Mouse (Mus musculus) C2C12 (cell line): ENCODE data around the gene Smad6. TPM values are rescaled to one million over a fixed set of nuclear protein-coding genes. Genes with fewer than 3 reads are reported as not detected.

Experiments
- H3K27me3 ChIP-seq: one replicate; pipeline ENCODE4 v1.6.1; 2011; ENCODE audit not compliant: control insufficient read depth, insufficient read depth, insufficient read length
- H3K36me3 ChIP-seq: one replicate; pipeline ENCODE4 v1.6.1; 2011; ENCODE audit not compliant: control insufficient read depth, insufficient read depth
- H3K4me3 ChIP-seq: one replicate; pipeline ENCODE4 v1.5.1; 2011; ENCODE audit warnings: mild to moderate bottlenecking, control low read depth; ENCODE audit not compliant: poor library complexity, insufficient read depth, severe bottlenecking
- H3K79me2 ChIP-seq: one replicate; pipeline ENCODE4 v1.6.1; 2011; ENCODE audit not compliant: control insufficient read depth, insufficient read depth
- H3K79me3 ChIP-seq: one replicate; pipeline ENCODE4 v1.6.1; 2011; ENCODE audit warnings: low read depth, control low read depth
- H3ac ChIP-seq: one replicate; pipeline ENCODE3; 2011; ENCODE audit warnings: low read depth; ENCODE audit not compliant: control insufficient read depth, insufficient read length
- CEBPB ChIP-seq: IDR thresholded peaks from one replicate; pipeline ENCODE4 v1.6.1; 2011; ENCODE audit warnings: low read depth, mild to moderate bottlenecking, control low read depth, moderate library complexity
- CTCF ChIP-seq: IDR thresholded peaks from one replicate; pipeline ENCODE4 v1.5.1; 2011; ENCODE audit not compliant: control insufficient read depth, insufficient read depth, insufficient read length
- FOSL1 ChIP-seq: IDR thresholded peaks from one replicate; pipeline ENCODE4 v1.8.0; 2011; ENCODE audit warnings: mild to moderate bottlenecking, low read length; ENCODE audit not compliant: poor library complexity, insufficient read depth, severe bottlenecking
- MAX ChIP-seq: IDR thresholded peaks from one replicate; pipeline ENCODE4 v1.6.1; 2011; ENCODE audit warnings: mild to moderate bottlenecking, control low read depth
- MYOD1 ChIP-seq: IDR thresholded peaks from one replicate; pipeline ENCODE4 v1.6.1; 2011; ENCODE audit warnings: low read depth; ENCODE audit not compliant: control insufficient read depth, insufficient read length
- MYOG ChIP-seq: IDR thresholded peaks from one replicate; pipeline ENCODE4 v1.6.1; 2011; ENCODE audit not compliant: control insufficient read depth, insufficient read length; ENCODE audit errors: extremely low read depth
- USF1 ChIP-seq: IDR thresholded peaks from one replicate; pipeline ENCODE4 v1.6.1; 2011; ENCODE audit warnings: low read depth, mild to moderate bottlenecking, control low read depth, moderate library complexity
- long read RNA-seq, 2 experiments: library from polyadenylated mRNA; unstranded; transcript quantifications; one replicate each; pipeline ENCODE4 v2.0.0; 2019 to 2020
- polyA plus RNA-seq: library from polyadenylated mRNA; unstranded; fragments of >200 nt; fragmentation: generic; extraction: Trizol; gene quantifications from one replicate; pipeline ENCODE4 v1.2.1, GENCODE M21; 2012; ENCODE audit warnings: missing spikeins

Smad6 gene
- 15.4 TPM for polyA plus RNA-seq
- long read RNA-seq, experiment 1, partial matches to known transcripts, result 0 of 2 reads
- long read RNA-seq, experiment 1, other reads (novel, unspliced or antisense), result 2 of 2 reads
- long read RNA-seq, experiment 2, partial matches to known transcripts, result 0 of 1 reads
- long read RNA-seq, experiment 2, other reads (novel, unspliced or antisense), result 0 of 1 reads

DNA sequence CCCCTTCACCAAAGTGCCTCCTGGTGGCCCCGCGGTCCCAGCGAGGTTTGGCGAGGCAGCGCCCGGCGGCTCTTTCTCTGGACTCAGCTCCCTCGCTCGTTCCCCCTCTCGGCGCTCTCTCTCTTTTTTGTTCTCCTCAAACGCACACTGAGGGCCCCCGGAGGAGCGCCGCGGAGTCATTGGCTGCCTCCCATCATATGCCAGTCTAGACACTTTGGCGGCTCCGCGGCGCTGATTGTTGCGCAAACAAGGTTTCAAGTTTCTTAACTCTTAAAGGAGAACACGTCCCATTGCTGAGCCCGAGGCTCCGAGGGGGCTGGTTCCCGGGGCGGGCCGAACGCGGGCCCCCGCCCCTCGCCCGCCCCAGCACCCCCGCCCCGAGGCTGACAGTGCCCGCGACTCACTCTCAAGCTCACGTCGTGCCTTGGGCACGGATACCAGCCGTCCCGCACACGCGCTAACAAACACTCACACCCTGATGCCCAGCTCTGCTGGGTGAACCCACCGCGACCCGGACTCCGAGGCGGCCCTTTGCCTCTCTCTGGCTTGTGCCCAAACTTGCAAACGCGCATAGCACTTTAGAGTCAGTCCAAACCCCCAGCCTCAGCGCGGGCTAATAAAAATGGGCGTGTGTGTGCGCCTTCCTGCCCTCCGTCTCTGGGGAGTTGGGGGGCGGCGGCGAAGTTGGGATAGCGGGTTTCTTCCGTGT, at the start of gene Smad6:
TSS of gene Smad6 (minus strand) at position 207 of the 709 bp plus-strand sequence.
- peaks cover 44% of the 10 kb centered on the region for H3K79me2 ChIP-seq
- H3K36me3 ChIP-seq, result no peaks in the 10 kb centered on the region
- H3K4me3 ChIP-seq, result peak within 1 kb of the TSS; percentile 53
- TF ChIP-seq MAX (peak; percentile 52), USF1 (peak; percentile 65), FOSL1 (no peak), MYOG (no peak), CEBPB (peak; percentile 99), MYOD1 (no peak), CTCF (no peak)
- no peaks in the 10 kb centered on the region for H3K27me3 ChIP-seq
- no peaks in the 10 kb centered on the region for H3K79me3 ChIP-seq
- peak within 1 kb of the TSS; percentile 84 for H3ac ChIP-seq

- Histone ChIP-seq H3K79me3 (no peaks in the 10 kb centered on the region), H3K36me3 (no peaks in the 10 kb centered on the region), H3ac (no peak overlapping the region), H3K4me3 (no peak overlapping the region), H3K27me3 (no peaks in the 10 kb centered on the region), H3K79me2 (no peaks in the 10 kb centered on the region)
- TF ChIP-seq USF1 (no peak), CTCF (no peak), CEBPB (no peak), MYOD1 (no peak), MYOG (no peak), MAX (no peak), FOSL1 (no peak)
Measured at GRCm38 (mm10) chr9:64070674-64071073, 48.8 kb upstream of the Smad6 start.

DNA sequence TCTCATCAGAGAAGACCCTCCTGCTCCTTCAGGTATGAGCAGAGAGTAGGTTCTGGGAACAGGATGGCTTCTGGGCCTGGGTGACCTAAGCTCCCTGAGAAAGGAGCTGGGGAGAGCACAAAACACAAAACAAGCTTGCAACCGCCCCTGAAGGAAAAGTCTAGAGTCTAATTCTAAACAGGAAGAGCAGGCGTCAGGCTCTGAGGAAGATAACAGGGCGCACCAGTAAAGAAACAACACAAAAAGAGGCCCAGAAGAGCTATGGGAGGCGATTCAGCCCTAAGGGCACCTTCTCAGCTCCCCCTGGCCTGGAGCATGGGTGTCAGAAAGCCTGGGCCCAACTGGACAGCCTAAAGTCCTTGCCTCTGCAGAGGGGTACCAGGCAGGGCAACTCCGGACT, 47.3 kb upstream of the Smad6 start:
- Histone ChIP-seq H3K79me3 (no peaks in the 10 kb centered on the region), H3ac (no peak overlapping the region), H3K36me3 (no peaks in the 10 kb centered on the region), H3K4me3 (no peak overlapping the region), H3K79me2 (no peaks in the 10 kb centered on the region), H3K27me3 (no peaks in the 10 kb centered on the region)
- TF ChIP-seq MAX (no peak), CEBPB (no peak), CTCF (no peak), MYOD1 (no peak)

DNA sequence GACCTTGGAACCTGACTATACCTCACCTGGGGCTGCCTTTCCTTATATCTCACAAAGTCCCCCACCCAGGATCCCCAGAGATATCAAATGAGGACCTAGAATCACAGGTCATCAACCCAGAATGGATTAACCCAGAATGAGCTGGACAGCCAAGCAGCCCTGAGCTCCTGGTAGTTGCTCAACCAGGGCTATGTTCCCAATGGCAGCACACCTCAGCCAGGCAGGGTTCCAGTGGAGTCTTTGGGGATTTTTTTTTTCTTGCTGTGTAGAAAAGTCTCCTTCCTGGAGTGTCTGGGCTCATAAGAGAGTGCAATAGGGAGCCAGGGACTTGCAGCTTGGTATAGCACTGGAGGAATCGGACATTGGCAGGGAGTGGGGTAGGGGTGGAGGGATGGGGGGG, 46.7 kb upstream of the Smad6 start:
- Histone ChIP-seq H3K79me2 (no peaks in the 10 kb centered on the region), H3K4me3 (no peak overlapping the region), H3K27me3 (no peaks in the 10 kb centered on the region), H3ac (no peak overlapping the region), H3K79me3 (no peaks in the 10 kb centered on the region), H3K36me3 (no peaks in the 10 kb centered on the region)
- TF ChIP-seq CEBPB (no peak), MYOD1 (no peak), MYOG (no peak), USF1 (no peak)

GRCm38 (mm10) chr9:64067787-64068186, 45.9 kb upstream of the Smad6 start:
- Histone ChIP-seq H3K27me3 (no peaks in the 10 kb centered on the region), H3ac (no peak overlapping the region), H3K4me3 (no peak overlapping the region), H3K79me2 (no peaks in the 10 kb centered on the region), H3K36me3 (no peaks in the 10 kb centered on the region), H3K79me3 (no peaks in the 10 kb centered on the region)
- TF ChIP-seq FOSL1, result no peak
- no peak for TF ChIP-seq MYOG
- no peak for TF ChIP-seq CEBPB
- no peak for TF ChIP-seq CTCF
- TF ChIP-seq MYOD1, result peak; percentile 6
- TF ChIP-seq USF1, result no peak
- TF ChIP-seq MAX, result no peak
